Mouse (Mus musculus): ENCODE results near the gene Pnrc2. TPM values are rescaled to one million over a fixed set of nuclear protein-coding genes. Genes with fewer than 3 reads are reported as not detected.

Pnrc2 gene
- polyA plus RNA-seq (2014; fragmentation: Illumina TruSeq; extraction: RNeasy Lipid Tissue Mini Kit (QIAGEN cat#74804); ENCODE audit: low read depth, low replicate concordance), result 131 TPM

GRCm38 (mm10) chr4:135873526-135874202, at the start of gene Pnrc2:
Gene Pnrc2, minus strand, starts transcription at chr4:135873850.

GRCm38 (mm10) chr4:135920304-135921241, 46.9 kb upstream of the Pnrc2 start, which contains the start of gene Fuca1:
Gene Fuca1, plus strand, starts transcription at chr4:135920735.

GRCm38 (mm10) chr4:135895071-135895571, 21.5 kb upstream of the Pnrc2 start, which contains the start of gene Cnr2:
Gene Cnr2, plus strand, starts transcription at chr4:135895394.

GRCm38 (mm10) chr4:135855536-135856222, 18.0 kb downstream of the Pnrc2 start, which contains the start of gene Srsf10:
Gene Srsf10, plus strand, starts transcription at chr4:135855747.

Other genes with a start within 250 kb of the Pnrc2 start
- gene Ifnlr1, start 187.6 kb downstream of the Pnrc2 start, polyA plus RNA-seq (2014; fragmentation: Illumina TruSeq; extraction: RNeasy Lipid Tissue Mini Kit (QIAGEN cat#74804); ENCODE audit: low read depth, low replicate concordance), result 4.7 TPM
- 0.48 TPM for gene Il22ra1, start 145.7 kb downstream of the Pnrc2 start, polyA plus RNA-seq (2014; fragmentation: Illumina TruSeq; extraction: RNeasy Lipid Tissue Mini Kit (QIAGEN cat#74804); ENCODE audit: low read depth, low replicate concordance)
- 2.2 TPM for gene Myom3, start 114.1 kb downstream of the Pnrc2 start, polyA plus RNA-seq (2014; fragmentation: Illumina TruSeq; extraction: RNeasy Lipid Tissue Mini Kit (QIAGEN cat#74804); ENCODE audit: low read depth, low replicate concordance)
- 89.6 TPM for gene Srsf10, start 18.1 kb downstream of the Pnrc2 start, polyA plus RNA-seq (2014; fragmentation: Illumina TruSeq; extraction: RNeasy Lipid Tissue Mini Kit (QIAGEN cat#74804); ENCODE audit: low read depth, low replicate concordance)
- 0.78 TPM for gene Cnr2, start 21.5 kb upstream of the Pnrc2 start, polyA plus RNA-seq (2014; fragmentation: Illumina TruSeq; extraction: RNeasy Lipid Tissue Mini Kit (QIAGEN cat#74804); ENCODE audit: low read depth, low replicate concordance)
- 212 TPM for gene Fuca1, start 46.9 kb upstream of the Pnrc2 start, polyA plus RNA-seq (2014; fragmentation: Illumina TruSeq; extraction: RNeasy Lipid Tissue Mini Kit (QIAGEN cat#74804); ENCODE audit: low read depth, low replicate concordance)
- gene Hmgcl, start 72.6 kb upstream of the Pnrc2 start, polyA plus RNA-seq (2014; fragmentation: Illumina TruSeq; extraction: RNeasy Lipid Tissue Mini Kit (QIAGEN cat#74804); ENCODE audit: low read depth, low replicate concordance), result 52.3 TPM
- 29.9 TPM for gene Gale, start 89.9 kb upstream of the Pnrc2 start, polyA plus RNA-seq (2014; fragmentation: Illumina TruSeq; extraction: RNeasy Lipid Tissue Mini Kit (QIAGEN cat#74804); ENCODE audit: low read depth, low replicate concordance)
- 50.2 TPM for gene Lypla2, start 98.8 kb upstream of the Pnrc2 start, polyA plus RNA-seq (2014; fragmentation: Illumina TruSeq; extraction: RNeasy Lipid Tissue Mini Kit (QIAGEN cat#74804); ENCODE audit: low read depth, low replicate concordance)
- 46.8 TPM for gene Pithd1, start 113.4 kb upstream of the Pnrc2 start, polyA plus RNA-seq (2014; fragmentation: Illumina TruSeq; extraction: RNeasy Lipid Tissue Mini Kit (QIAGEN cat#74804); ENCODE audit: low read depth, low replicate concordance)
- 24.2 TPM for gene Eloa, start 147.9 kb upstream of the Pnrc2 start, polyA plus RNA-seq (2014; fragmentation: Illumina TruSeq; extraction: RNeasy Lipid Tissue Mini Kit (QIAGEN cat#74804); ENCODE audit: low read depth, low replicate concordance)
- 1,130 TPM for gene Rpl11, start 179.6 kb upstream of the Pnrc2 start, polyA plus RNA-seq (2014; fragmentation: Illumina TruSeq; extraction: RNeasy Lipid Tissue Mini Kit (QIAGEN cat#74804); ENCODE audit: low read depth, low replicate concordance)